ENCODE assay signal across 19 mouse cellular contexts in genomic region chr17:74386657-74387056, GRCm38 (mm10). TPM values are rescaled to one million over a fixed set of nuclear protein-coding genes. Genes with fewer than 3 reads are reported as not detected.
DNase-seq lines count a peak whose midpoint lies in the region; ATAC-seq and TF ChIP-seq lines count a peak whose summit lies in the region.
"Had no signal": no experiment of that assay in that cellular context is flagged by ENCODE, and none has a peak within 500 bp of the region (broad histone marks: within the 10 kb centered on the region; RNA-seq: fewer than 3 reads in every experiment).

No protein-coding gene starts in this region.

- no peak overlapping the region for H3K27ac ChIP-seq in midbrain, embryonic 11.5 days (ENCODE audit: low read depth, low read length)
- no peak overlapping the region for H3K27ac ChIP-seq in midbrain, postnatal 0 days (ENCODE audit: low read depth, low read length)

- H3K4me3 ChIP-seq in midbrain, embryonic 11.5 days (ENCODE audit: low read depth, low read length): no peak overlapping the region
- no peak overlapping the region for H3K4me3 ChIP-seq in midbrain, postnatal 0 days (ENCODE audit: low read depth, low read length)

- no peak overlapping the region for H3K4me2 ChIP-seq in midbrain, embryonic 11.5 days
- no peak overlapping the region for H3K4me2 ChIP-seq in midbrain, postnatal 0 days (ENCODE audit: low read depth, low read length, poor library complexity, severe bottlenecking)

- no peaks in the 10 kb centered on the region for H3K27me3 ChIP-seq in midbrain, embryonic 11.5 days (ENCODE audit: control insufficient read depth, insufficient read depth, low read length)
- H3K27me3 ChIP-seq in midbrain, postnatal 0 days (ENCODE audit: insufficient read depth, low read length): no peaks in the 10 kb centered on the region
- H3K27me3 ChIP-seq: CH12.LX, Patski had no signal

- TF ChIP-seq CTCF in midbrain, postnatal 0 days (IDR thresholded peaks at IDR 0.05): no peak

- DNase-seq in heart, adult 11 months: peak; percentile 27
- no peak for DNase-seq in heart, adult 8-10 months (ENCODE audit: low spot score)
- peak; percentile 69 for DNase-seq in midbrain, embryonic 11.5 days (ENCODE audit: low spot score, missing footprints)
- DNase-seq in midbrain, postnatal 0 days (ENCODE audit: low spot score): no peak
- DNase-seq: adrenal gland, adult 2 months; adrenal gland, adult 8-10 months; adrenal gland, postnatal 10 days; adrenal gland, postnatal 14 days; adrenal gland, postnatal 25 days; adrenal gland, postnatal 36 days; B cell, adult 2 months; cerebellum, adult 11 months; cerebellum, adult 11-12 months; cerebellum, adult 18-20 months had no signal

- H3K36me3 ChIP-seq in midbrain, embryonic 11.5 days (ENCODE audit: control insufficient read depth, insufficient read depth, low read length): peaks cover 17% of the 10 kb centered on the region
- H3K36me3 ChIP-seq in midbrain, postnatal 0 days (ENCODE audit: insufficient read depth, low read length): peaks cover 47% of the 10 kb centered on the region

- H3K4me1 ChIP-seq in midbrain, embryonic 11.5 days (ENCODE audit: control insufficient read depth, insufficient read depth, low read length): no peaks in the 10 kb centered on the region
- H3K4me1 ChIP-seq in midbrain, postnatal 0 days (ENCODE audit: insufficient read depth, low read length): no peaks in the 10 kb centered on the region

- no peak overlapping the region for H3K9ac ChIP-seq in midbrain, embryonic 11.5 days (ENCODE audit: low read length)
- no peak overlapping the region for H3K9ac ChIP-seq in midbrain, postnatal 0 days (replicated peaks; ENCODE audit: low read length, poor library complexity, severe bottlenecking)

- no peak for ATAC-seq in midbrain, embryonic 11.5 days (ENCODE audit: low FRiP score)
- ATAC-seq in midbrain, postnatal 0 days (ENCODE audit: low FRiP score): no peak
- ATAC-seq: activated CD4-positive, CD25-positive, alpha-beta regulatory T cell, adult 4 months; CD4-positive, CD25-positive, alpha-beta regulatory T cell, adult 4 months; Patski had no signal

- H3K9me3 ChIP-seq in midbrain, embryonic 11.5 days (ENCODE audit: control insufficient read depth, low read length): no peaks in the 10 kb centered on the region
- H3K9me3 ChIP-seq in midbrain, postnatal 0 days (ENCODE audit: low read length): no peaks in the 10 kb centered on the region
- H3K9me3 ChIP-seq: G1E had no signal

RNA-seq across cellular contexts. Expression of gene Slc30a6, which starts 8.8 kb away (rescaled TPM):
- 10 to 100 TPM in 2 of 4 experiments, 1 to 10 TPM in 2; 8.3 to 10.9 (median 9.9) TPM for total RNA-seq in heart, adult 8-10 months (2022)
- polyA plus RNA-seq in midbrain, embryonic 11.5 days (2014; fragmentation: Nextera tagmentation; extraction: Ambion mirVana): 28.1 and 30.2 TPM in 2 replicates
- 16.7 and 19.1 TPM in 2 replicates for total RNA-seq in midbrain, postnatal 0 days (2014; rRNA removed)
- polyA plus RNA-seq in midbrain, postnatal 0 days (2015; fragmentation: Nextera tagmentation; extraction: Ambion mirVana): 23.5 and 24.5 TPM in 2 replicates

RNA-seq across cellular contexts. Expression of gene Spast, which starts 47.9 kb away (rescaled TPM):
- 10 to 100 TPM; 25.0 to 31.7 (median 27.7) TPM for total RNA-seq in heart, adult 8-10 months (2022)
- polyA plus RNA-seq in midbrain, embryonic 11.5 days (2014; fragmentation: Nextera tagmentation; extraction: Ambion mirVana): 46.8 and 48.8 TPM in 2 replicates
- total RNA-seq in midbrain, postnatal 0 days (2014; rRNA removed): 121 and 158 TPM in 2 replicates
- polyA plus RNA-seq in midbrain, postnatal 0 days (2015; fragmentation: Nextera tagmentation; extraction: Ambion mirVana): 22.9 and 27.4 TPM in 2 replicates

Comparison
In these comparisons a context has a peak if more than half of its experiments do, and no peak if none do; other contexts are left out.
1. DNase-seq: peak in heart, adult 11 months (single experiment) and midbrain, embryonic 11.5 days (single experiment); none in heart, adult 8-10 months (single experiment) and midbrain, postnatal 0 days (single experiment).